Mouse (Mus musculus) leukemia stem cell, adult 10-12 weeks (primary cell): ENCODE data around the gene Strap. TPM values are rescaled to one million over a fixed set of nuclear protein-coding genes. Genes with fewer than 3 reads are reported as not detected.

Experiments
- polyA plus RNA-seq: library from polyadenylated mRNA; stranded (reverse); fragments of >175 nt; gene quantifications from 2 replicates; pipeline ENCODE4 v1.2.3, GENCODE M21; 2012; ENCODE audit warnings: low replicate concordance

Gene Strap
- polyA plus RNA-seq = 34.1 and 51.3 TPM in 2 replicates

DNA sequence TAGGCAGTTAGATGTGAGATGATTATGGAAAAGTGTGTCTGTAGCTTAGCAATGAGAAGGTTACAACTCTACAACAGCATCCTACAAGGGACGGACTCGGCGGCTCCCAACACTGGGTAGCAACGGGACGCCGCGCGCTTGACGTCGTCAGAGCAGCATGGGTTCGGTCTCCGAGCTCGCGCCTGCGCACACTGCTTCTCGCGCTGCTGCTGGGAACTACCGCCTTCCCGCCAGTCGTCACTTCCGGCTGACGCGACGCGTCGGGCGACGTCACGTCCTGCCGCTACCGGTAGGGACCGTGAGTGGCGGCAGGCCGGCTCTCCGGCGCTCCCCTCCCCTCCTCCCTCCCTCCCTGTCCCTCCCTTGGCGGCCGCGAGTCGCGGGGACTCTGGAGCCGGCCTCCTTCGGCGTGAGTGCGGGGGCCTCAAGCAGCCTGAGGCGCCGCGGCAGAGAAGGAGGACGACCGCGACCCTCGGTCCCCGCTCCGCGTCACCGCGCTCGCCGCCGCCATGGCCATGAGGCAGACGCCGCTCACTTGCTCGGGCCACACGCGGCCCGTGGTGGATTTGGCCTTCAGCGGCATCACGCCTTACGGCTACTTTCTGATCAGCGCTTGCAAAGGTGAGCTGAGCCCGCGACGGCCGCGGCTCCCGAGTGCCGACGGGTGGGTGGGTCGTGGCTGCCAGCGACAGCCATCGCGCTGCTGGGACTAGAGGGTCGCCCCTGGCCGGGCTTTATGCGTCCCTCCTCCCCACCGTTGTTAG is at the start of gene Strap:
Gene Strap (plus strand): TSS at position 233 of the 764 bp plus-strand sequence.

DNA sequence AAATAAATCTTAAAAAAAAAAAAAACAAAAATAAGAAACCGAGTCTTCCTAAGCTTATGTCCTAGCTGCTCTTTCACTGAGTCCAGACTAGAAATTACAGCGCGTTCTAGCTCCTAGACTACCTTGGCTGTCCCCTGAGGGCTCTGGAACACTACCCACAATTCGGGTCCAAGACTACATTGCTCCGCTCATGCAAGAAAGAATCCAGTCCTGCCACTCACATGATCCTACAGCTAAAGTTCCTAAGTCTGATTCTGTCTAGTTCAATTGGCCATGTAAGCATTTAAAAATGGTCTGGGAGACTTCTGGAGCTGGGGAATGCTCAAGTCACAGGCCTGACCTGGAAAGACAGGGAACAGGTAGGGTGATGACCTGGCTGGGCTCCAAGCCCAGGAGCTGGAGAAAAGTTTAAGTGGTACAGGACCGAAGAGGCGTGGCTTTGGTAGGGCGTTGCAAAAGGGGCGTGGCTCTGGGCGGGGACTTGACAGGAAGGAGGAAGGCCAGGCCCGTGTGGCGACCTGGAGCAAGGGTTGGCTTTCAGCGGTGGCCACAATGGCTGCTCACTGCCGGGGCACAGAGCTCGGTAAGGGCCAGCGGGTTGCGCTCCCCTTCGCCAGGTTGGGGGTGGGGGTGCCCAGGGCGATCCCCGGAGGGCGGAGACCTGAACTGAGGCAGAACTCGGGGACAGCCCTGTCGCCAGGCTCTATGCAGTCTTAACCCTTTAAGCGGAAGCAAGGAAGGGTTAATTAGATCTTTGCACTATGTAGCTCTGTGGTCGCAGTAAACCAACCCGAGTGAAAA is 19.4 kb downstream of the Strap start, which contains the start of gene Dera:
Gene Dera (plus strand): TSS at position 491 of the 801 bp plus-strand sequence.

Other genes with a start within 250 kb of the Strap start
- gene Eps8, start 80.2 kb upstream of the Strap start, polyA plus RNA-seq = 1.1 and 1.2 TPM in 2 replicates
- 6.7 and 29.7 TPM in 2 replicates for gene Dera, start 19.5 kb downstream of the Strap start, polyA plus RNA-seq